Mouse (Mus musculus) lung, adult 2 months (tissue): ENCODE data around the gene Midn. TPM values are rescaled to one million over a fixed set of nuclear protein-coding genes. Genes with fewer than 3 reads are reported as not detected.

ENCODE experiments used
- DNase-seq: peaks from one replicate; pipeline ENCODE4 v3.0.0; 2022
- H3K4me1 ChIP-seq: fragments of 200-500 bp; 2 replicates; pipeline ENCODE4 v1.6.1; 2011; ENCODE audit warnings: low read length; ENCODE audit not compliant: control insufficient read depth, insufficient read depth
- H3K4me3 ChIP-seq: fragments of 200-500 bp; replicated peaks from 2 replicates; pipeline ENCODE3; 2011; ENCODE audit warnings: low read depth, mild to moderate bottlenecking, control low read depth, low read length; ENCODE audit errors: extremely low read depth
- CTCF ChIP-seq: fragments of 200-500 bp; IDR thresholded peaks from 2 replicates; pipeline ENCODE4 v1.5.1; 2011; ENCODE audit warnings: mild to moderate bottlenecking, low read length, control low read depth; ENCODE audit not compliant: insufficient read depth
- POLR2A ChIP-seq: fragments of 200-500 bp; IDR thresholded peaks from 2 replicates; pipeline ENCODE4 v1.6.1; 2011; ENCODE audit warnings: low read depth, mild to moderate bottlenecking, control low read depth, low read length, borderline replicate concordance; ENCODE audit errors: extremely low read depth
- WGBS: fragments of 180-500 bp; shearing (Covaris S2); methylation state at CpG from one replicate; pipeline ENCODE4 v1.1.7; 2018; 5-methylcytosine and 5-hydroxymethylcytosine counted together
- polyA plus RNA-seq: library from polyadenylated mRNA; depleted of rRNA; stranded (reverse); fragments of >200 nt; gene quantifications from 2 replicates; pipeline ENCODE4 v1.2.3, GENCODE M21; 2012

The Midn gene
- polyA plus RNA-seq, 1 experiment, result 110 TPM

DNA sequence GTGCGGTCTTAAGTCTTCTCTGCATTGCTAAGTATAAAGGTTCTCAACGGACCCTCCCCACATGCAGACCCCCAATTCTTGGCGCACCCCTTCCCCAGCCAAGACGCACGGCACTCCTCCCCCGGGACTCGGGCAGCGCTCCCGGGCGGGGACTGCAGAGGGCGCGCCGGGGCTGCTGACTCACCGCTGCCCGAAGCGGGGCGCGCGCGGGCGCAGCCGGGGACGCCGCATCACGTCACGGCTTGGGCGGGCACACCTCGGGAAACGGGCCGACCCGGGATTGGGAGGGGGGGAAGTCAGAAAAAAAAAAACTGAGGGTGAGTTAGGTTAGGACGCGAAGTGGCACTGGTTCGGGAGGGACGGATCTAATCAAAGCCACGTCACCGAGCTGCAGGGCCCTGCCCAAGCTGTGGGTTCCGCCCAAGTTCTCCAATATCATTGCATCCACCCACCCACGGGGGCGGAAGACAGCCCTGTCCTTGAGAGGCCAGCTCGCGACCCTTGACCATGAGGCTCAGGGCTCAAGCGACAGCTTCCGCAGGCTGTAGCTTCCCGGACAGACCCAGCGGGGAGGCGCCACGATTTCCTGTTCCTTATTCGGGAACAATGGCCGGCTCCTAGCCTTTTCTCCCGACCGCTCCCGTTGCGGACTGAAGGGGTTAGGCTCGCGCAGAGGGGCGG, 678 bp downstream of the Midn start:
- WGBS, result under 1% methylated on average over 57 of the region's 57 CpGs
- peak; percentile 95 for DNase-seq
- TF ChIP-seq POLR2A (peak; percentile 72), CTCF (peak; percentile 16; the same call in 1 of the 2 replicates)
- H3K4me3 ChIP-seq, result peak overlapping the region; percentile 90
- H3K4me1 ChIP-seq, result peaks cover 22% of the 10 kb centered on the region

GRCm38 (mm10) chr10:80149291-80150225, 1.5 kb downstream of the Midn start:
- DNase-seq, result peak; percentile 49
- H3K4me1 ChIP-seq, result peaks cover 25% of the 10 kb centered on the region
- WGBS, result under 1% methylated on average over 88 of the region's 88 CpGs
- H3K4me3 ChIP-seq, result peak overlapping the region; percentile 90
- TF ChIP-seq CTCF (no peak), POLR2A (peak; percentile 80; the same call in 1 of the 2 replicates)

DNA sequence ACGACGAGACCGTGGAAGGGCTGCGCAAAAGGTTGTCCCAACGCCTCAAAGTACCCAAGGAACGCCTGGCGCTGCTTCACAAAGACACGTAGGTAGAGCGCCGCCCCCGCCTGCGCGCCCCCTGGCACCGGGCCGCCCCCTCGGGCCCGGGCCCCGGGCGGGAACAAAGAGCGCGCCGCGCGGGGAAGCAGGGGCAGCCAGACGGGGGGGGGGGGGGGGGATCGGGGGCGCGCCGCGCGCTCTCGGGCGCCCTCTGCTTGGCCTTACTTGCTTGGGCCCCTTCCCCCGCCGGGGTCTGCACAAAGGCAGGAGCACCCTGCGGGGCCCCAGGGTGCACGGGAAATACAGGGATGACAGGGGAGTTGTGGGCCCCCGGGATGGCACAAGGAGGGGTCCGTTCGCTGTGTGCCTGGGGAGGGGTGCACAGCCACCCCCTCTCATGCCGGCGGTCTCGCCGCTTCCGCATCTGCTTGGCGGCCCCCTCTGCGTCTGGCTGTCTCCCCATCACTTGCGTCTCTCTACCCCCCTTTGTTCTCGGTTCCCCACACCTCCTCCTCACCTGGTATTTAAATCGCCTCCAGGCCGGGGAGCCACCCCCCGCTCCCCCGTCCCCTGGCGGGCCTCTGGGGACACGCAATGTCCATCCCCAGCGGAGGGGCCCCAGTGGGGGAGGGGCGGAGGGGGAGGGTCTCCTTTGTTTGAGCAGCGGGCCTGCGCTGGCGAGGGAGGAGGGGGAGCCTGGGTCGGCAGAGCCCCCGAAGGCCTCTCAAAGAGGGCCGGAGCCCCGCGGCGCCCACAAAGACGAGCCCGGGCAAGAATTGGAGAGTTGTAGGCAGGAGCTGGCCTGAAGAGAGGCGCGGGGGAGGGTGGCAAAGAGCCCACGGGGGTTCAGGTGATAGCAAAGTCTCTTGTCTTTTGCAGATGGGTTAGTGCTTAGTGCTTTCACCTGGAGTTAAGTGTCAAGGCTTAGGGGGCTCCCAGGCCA, 2.4 kb downstream of the Midn start:
- H3K4me1 ChIP-seq, result peaks cover 32% of the 10 kb centered on the region
- TF ChIP-seq POLR2A (peak; percentile 43; the same call in 1 of the 2 replicates), CTCF (no peak)

GRCm38 (mm10) chr10:80151211-80152034, 3.4 kb downstream of the Midn start:
- under 1% methylated on average over 26 of the region's 26 CpGs for WGBS
- TF ChIP-seq CTCF, result no peak
- peak; percentile 89; the same call in 1 of the 2 replicates for TF ChIP-seq POLR2A
- H3K4me3 ChIP-seq, result peak overlapping the region; percentile 72
- peak; percentile 75 for DNase-seq
- peaks cover 32% of the 10 kb centered on the region for H3K4me1 ChIP-seq

More for the DNA sequence above, 2.4 kb downstream of the Midn start:
- peak; percentile 64 for DNase-seq
- WGBS, result under 1% methylated on average over 65 of the region's 71 CpGs
- peak overlapping the region; percentile 83 for H3K4me3 ChIP-seq

DNA sequence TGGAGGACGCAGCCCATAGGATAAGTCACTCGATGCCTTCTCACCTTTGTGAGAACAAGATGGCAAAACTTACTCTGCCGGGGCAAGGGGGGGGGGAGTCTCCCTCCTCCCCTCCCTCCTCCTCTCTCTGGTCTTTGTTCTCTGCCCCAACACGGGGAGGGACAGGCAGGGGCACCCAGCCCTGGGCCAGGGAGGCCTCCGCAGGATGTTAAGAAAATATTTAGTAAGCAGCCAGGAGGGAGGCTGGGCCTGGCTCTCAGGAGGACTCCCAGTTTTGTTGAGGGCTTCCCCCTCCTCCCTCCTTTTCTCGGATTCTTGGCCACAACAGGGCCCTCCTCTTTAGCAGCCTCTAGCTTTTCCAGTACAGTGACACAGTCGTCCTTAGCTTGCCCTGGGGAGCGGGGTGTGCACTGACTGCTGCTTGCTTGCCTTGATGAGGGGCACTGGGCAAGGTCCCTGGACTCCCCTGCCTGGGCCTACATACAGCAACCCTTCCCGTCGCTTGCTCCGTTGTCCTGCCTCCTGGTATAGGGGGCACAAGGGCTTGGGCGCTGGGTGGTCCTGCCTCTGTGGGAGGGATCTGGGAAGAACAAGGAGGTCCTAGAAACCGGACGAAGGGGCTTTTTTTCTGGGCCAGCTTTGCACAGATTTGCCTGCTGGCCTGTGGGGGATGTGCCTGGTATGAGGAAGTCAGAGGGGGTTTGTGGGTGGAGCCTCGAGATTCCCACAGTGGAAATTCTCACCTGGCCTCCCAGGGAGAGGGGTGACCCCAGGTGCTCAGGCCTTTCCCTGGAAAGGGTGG, 4.2 kb downstream of the Midn start:
- peak; percentile 65 for DNase-seq
- peak; percentile 62; the same call in 1 of the 2 replicates for TF ChIP-seq POLR2A
- TF ChIP-seq CTCF, result no peak
- peaks cover 31% of the 10 kb centered on the region for H3K4me1 ChIP-seq
- 8% methylated on average over 15 of the region's 15 CpGs for WGBS
- H3K4me3 ChIP-seq, result peak overlapping the region; percentile 72

DNA sequence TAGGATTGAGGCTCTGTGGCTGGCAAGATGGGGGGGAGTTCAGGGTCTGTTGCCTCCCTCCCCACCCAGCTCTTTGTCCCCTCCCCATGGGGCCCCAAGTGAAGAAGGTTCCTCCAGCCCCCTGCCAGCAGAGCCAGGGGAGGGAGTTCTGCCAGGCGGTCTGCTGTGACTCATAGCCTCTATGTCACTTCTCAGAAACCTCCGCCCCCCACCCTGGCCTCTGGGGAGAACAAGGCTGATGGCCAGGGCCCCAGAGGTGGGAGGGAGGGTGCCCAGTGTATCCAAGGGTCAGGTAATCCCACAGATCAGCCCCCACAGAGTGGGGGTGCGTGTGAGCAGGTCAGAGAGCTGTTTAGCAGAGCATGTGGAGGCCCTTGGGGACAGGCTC, 4.8 kb downstream of the Midn start:
- Histone ChIP-seq H3K4me1 (peaks cover 28% of the 10 kb centered on the region), H3K4me3 (no peak overlapping the region)
- DNase-seq, result no peak
- no peak for TF ChIP-seq CTCF
- TF ChIP-seq POLR2A, result no peak
- WGBS, result 15% methylated on average over 3 of the region's 3 CpGs

DNA sequence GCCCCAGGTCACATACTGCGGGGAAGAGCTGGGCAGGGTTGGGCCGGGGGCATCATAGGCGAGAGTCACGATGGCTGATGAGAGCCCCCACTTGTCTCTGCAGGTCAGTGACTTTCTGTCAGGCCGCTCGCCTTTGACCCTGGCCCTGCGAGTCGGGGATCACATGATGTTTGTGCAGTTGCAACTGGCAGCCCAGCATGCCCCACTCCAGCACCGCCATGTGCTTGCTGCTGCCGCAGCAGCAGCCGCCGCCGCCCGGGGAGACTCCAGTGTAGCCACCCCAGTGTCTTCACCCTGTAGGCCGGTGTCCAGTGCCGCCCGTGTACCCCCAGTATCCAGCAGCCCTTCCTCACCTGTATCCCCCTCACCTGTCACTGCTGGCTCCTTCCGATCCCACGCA, 5.6 kb downstream of the Midn start:
- no peak for TF ChIP-seq CTCF
- no peak for TF ChIP-seq POLR2A
- DNase-seq, result no peak
- peaks cover 30% of the 10 kb centered on the region for H3K4me1 ChIP-seq
- H3K4me3 ChIP-seq, result no peak overlapping the region
- 64% methylated on average over 19 of the region's 19 CpGs for WGBS
